Comparison of ENCODE assay signal across 28 mouse cellular contexts in genomic region chr7:109620288-109620687, GRCm38 (mm10).
A peak's percentile ranks its signal among the peaks of the same experiment; 100 is the strongest.
DNase-seq lines count a peak whose midpoint lies in the region; ATAC-seq and TF ChIP-seq lines count a peak whose summit lies in the region.
"Had no signal": no experiment of that assay in that cellular context is flagged by ENCODE, and none has a peak within 500 bp of the region (broad histone marks: within the 10 kb centered on the region; RNA-seq: fewer than 3 reads in every experiment).

No protein-coding gene starts in this region.

- WGBS in heart, postnatal 0 days: 70% methylated on average over 3 of the region's 3 CpGs
- WGBS in heart, adult 2 months: 85% methylated on average over 3 of the region's 3 CpGs
- WGBS in lung, embryonic 14.5 days: 71% methylated on average over 3 of the region's 3 CpGs
- WGBS in embryonic facial prominence, embryonic 14.5 days: 65% methylated on average over 3 of the region's 3 CpGs
- 77% methylated on average over 3 of the region's 3 CpGs for WGBS in hindbrain, embryonic 10.5 days

- no peaks in the 10 kb centered on the region for H3K27me3 ChIP-seq in heart, postnatal 0 days (ENCODE audit: control insufficient read depth, insufficient read depth, low read length)
- H3K27me3 ChIP-seq in heart, adult 2 months (ENCODE audit: control insufficient read depth, insufficient read depth, low read length): no peaks in the 10 kb centered on the region
- no peaks in the 10 kb centered on the region for H3K27me3 ChIP-seq in lung, embryonic 14.5 days (ENCODE audit: insufficient read depth, low read length)
- no peaks in the 10 kb centered on the region for H3K27me3 ChIP-seq in embryonic facial prominence, embryonic 14.5 days (replicated peaks; ENCODE audit: control insufficient read depth, insufficient read depth, low read length)
- no peaks in the 10 kb centered on the region for H3K27me3 ChIP-seq in hindbrain, embryonic 10.5 days (ENCODE audit: insufficient read depth, poor library complexity, severe bottlenecking)
- H3K27me3 ChIP-seq: forebrain, embryonic 12.5 days; liver, embryonic 12.5 days; midbrain, embryonic 15.5 days; neural tube, embryonic 15.5 days had no signal

- no peak for TF ChIP-seq POLR2A in heart, adult 2 months (IDR thresholded peaks at IDR 0.05; ENCODE audit: insufficient read depth, low read depth, low read length)

- no peak overlapping the region for H3K4me2 ChIP-seq in heart, postnatal 0 days (ENCODE audit: low read depth, low read length)
- no peak overlapping the region for H3K4me2 ChIP-seq in lung, embryonic 14.5 days
- H3K4me2 ChIP-seq in embryonic facial prominence, embryonic 14.5 days (ENCODE audit: low read depth, low read length): no peak overlapping the region
- H3K4me2 ChIP-seq: forebrain, embryonic 12.5 days; liver, embryonic 12.5 days; midbrain, embryonic 15.5 days; neural tube, embryonic 15.5 days had no signal

- no peak for TF ChIP-seq CTCF in heart, postnatal 0 days (IDR thresholded peaks at IDR 0.05; ENCODE audit: low read depth)
- TF ChIP-seq CTCF in heart, adult 2 months (IDR thresholded peaks at IDR 0.05): no peak
- TF ChIP-seq CTCF in lung, embryonic 14.5 days (IDR thresholded peaks at IDR 0.05; ENCODE audit: low read depth): no peak

- H3K4me1 ChIP-seq in heart, postnatal 0 days (ENCODE audit: control insufficient read depth, insufficient read depth): peaks cover 24% of the 10 kb centered on the region
- H3K4me1 ChIP-seq in heart, adult 2 months (ENCODE audit: control insufficient read depth, insufficient read depth, low read length): peaks cover 9% of the 10 kb centered on the region
- H3K4me1 ChIP-seq in lung, embryonic 14.5 days (ENCODE audit: insufficient read depth): peaks cover 43% of the 10 kb centered on the region
- H3K4me1 ChIP-seq in embryonic facial prominence, embryonic 14.5 days (ENCODE audit: control insufficient read depth, insufficient read depth, low read length): peaks cover 34% of the 10 kb centered on the region
- peaks cover 36% of the 10 kb centered on the region for H3K4me1 ChIP-seq in hindbrain, embryonic 10.5 days (replicated peaks)

- peak overlapping the region; percentile 21; the same call in 1 of the 2 replicates for H3K27ac ChIP-seq in heart, postnatal 0 days (ENCODE audit: low read depth)
- H3K27ac ChIP-seq in heart, adult 2 months: no peak overlapping the region
- peak overlapping the region; percentile 63; the same call in 1 of the 2 replicates for H3K27ac ChIP-seq in lung, embryonic 14.5 days (ENCODE audit: low read depth)
- H3K27ac ChIP-seq in embryonic facial prominence, embryonic 14.5 days (replicated peaks; ENCODE audit: low read depth, low read length): peak overlapping the region; percentile 35; the same call in 1 of the 2 replicates
- no peak overlapping the region for H3K27ac ChIP-seq in hindbrain, embryonic 10.5 days
- H3K27ac ChIP-seq: forebrain, embryonic 12.5 days; layer of hippocampus, adult 2 months; left cerebral cortex, adult 2 months; midbrain, embryonic 10.5 days; midbrain, embryonic 15.5 days had no signal

- no peak for TF ChIP-seq EP300 in heart, postnatal 0 days (IDR thresholded peaks at IDR 0.05; ENCODE audit: low read depth)
- no peak for TF ChIP-seq EP300 in heart, adult 2 months (IDR thresholded peaks at IDR 0.05; ENCODE audit: insufficient read depth, low read depth, low read length)

- ATAC-seq in heart, postnatal 0 days (ENCODE audit: insufficient read depth, low read depth): no peak
- ATAC-seq in lung, embryonic 14.5 days (ENCODE audit: insufficient read depth): no peak
- ATAC-seq in embryonic facial prominence, embryonic 14.5 days (ENCODE audit: low read depth): no peak
- ATAC-seq: forebrain, postnatal 0 days; hindbrain, embryonic 16.5 days; liver, embryonic 12.5 days; liver, postnatal 0 days; midbrain, embryonic 15.5 days had no signal

- H3K4me3 ChIP-seq in heart, postnatal 0 days (ENCODE audit: low read depth, low read length): no peak overlapping the region
- no peak overlapping the region for H3K4me3 ChIP-seq in heart, adult 2 months
- no peak overlapping the region for H3K4me3 ChIP-seq in lung, embryonic 14.5 days (ENCODE audit: low read depth, low read length)
- no peak overlapping the region for H3K4me3 ChIP-seq in embryonic facial prominence, embryonic 14.5 days (ENCODE audit: low read depth, low read length)
- H3K4me3 ChIP-seq in hindbrain, embryonic 10.5 days: no peak overlapping the region
- H3K4me3 ChIP-seq: forebrain, embryonic 12.5 days; layer of hippocampus, adult 2 months; left cerebral cortex, adult 2 months; liver, embryonic 12.5 days; midbrain, embryonic 10.5 days; midbrain, embryonic 15.5 days; neural tube, embryonic 15.5 days had no signal

- no peak for DNase-seq in heart, postnatal 0 days (ENCODE audit: low spot score)
- no peak for DNase-seq in heart, adult 2 months
- no peak for DNase-seq in lung, embryonic 14.5 days
- no peak for DNase-seq in lung, adult 18-20 months
- peak; percentile 77 for DNase-seq in adipocyte (ENCODE audit: low spot score)
- DNase-seq in embryonic facial prominence, embryonic 14.5 days (ENCODE audit: low spot score): no peak
- no peak for DNase-seq in hindbrain, embryonic 10.5 days (ENCODE audit: low spot score)
- DNase-seq: adrenal gland, adult 8-10 months; B cell, adult 2 months; cerebellum, adult 8-10 months; cerebellum, postnatal 25 days; forebrain, postnatal 0 days; gastrocnemius, postnatal 10 days; kidney, adult 11 months; kidney, postnatal 36 days; liver, postnatal 0 days; retina, postnatal 1 day; right cerebral cortex, postnatal 14 days; spleen, adult 18-20 months; thymus, postnatal 4 days had no signal

- H3K9me3 ChIP-seq in heart, postnatal 0 days (replicated peaks; ENCODE audit: control insufficient read depth, low read length): no peaks in the 10 kb centered on the region
- no peaks in the 10 kb centered on the region for H3K9me3 ChIP-seq in lung, embryonic 14.5 days (ENCODE audit: low read depth, low read length)
- no peaks in the 10 kb centered on the region for H3K9me3 ChIP-seq in embryonic facial prominence, embryonic 14.5 days (ENCODE audit: control insufficient read depth, low read length)
- H3K9me3 ChIP-seq in hindbrain, embryonic 10.5 days: no peaks in the 10 kb centered on the region
- H3K9me3 ChIP-seq: forebrain, embryonic 12.5 days; liver, embryonic 12.5 days; midbrain, embryonic 10.5 days; midbrain, embryonic 15.5 days; neural tube, embryonic 15.5 days had no signal

- no peak overlapping the region for H3K9ac ChIP-seq in heart, postnatal 0 days (replicated peaks; ENCODE audit: low read depth, low read length)
- H3K9ac ChIP-seq in heart, adult 2 months (ENCODE audit: low read depth, low read length): no peak overlapping the region
- no peak overlapping the region for H3K9ac ChIP-seq in lung, embryonic 14.5 days
- H3K9ac ChIP-seq in embryonic facial prominence, embryonic 14.5 days (ENCODE audit: low read depth, low read length): no peak overlapping the region
- H3K9ac ChIP-seq: forebrain, embryonic 12.5 days; forebrain, postnatal 0 days; liver, embryonic 12.5 days; liver, postnatal 0 days; midbrain, embryonic 15.5 days; neural tube, embryonic 15.5 days had no signal

- no peaks in the 10 kb centered on the region for H3K36me3 ChIP-seq in heart, postnatal 0 days (replicated peaks; ENCODE audit: control insufficient read depth, insufficient read depth, low read length)
- H3K36me3 ChIP-seq in heart, adult 2 months (ENCODE audit: control insufficient read depth, insufficient read depth, low read length): peaks cover 12% of the 10 kb centered on the region
- peaks cover 4% of the 10 kb centered on the region; the same call in 1 of the 2 replicates for H3K36me3 ChIP-seq in lung, embryonic 14.5 days (ENCODE audit: insufficient read depth)
- no peaks in the 10 kb centered on the region for H3K36me3 ChIP-seq in embryonic facial prominence, embryonic 14.5 days (ENCODE audit: control insufficient read depth, insufficient read depth, low read length)
- no peaks in the 10 kb centered on the region for H3K36me3 ChIP-seq in hindbrain, embryonic 10.5 days
- H3K36me3 ChIP-seq: forebrain, embryonic 12.5 days; liver, embryonic 12.5 days; midbrain, embryonic 10.5 days; midbrain, embryonic 15.5 days; neural tube, embryonic 15.5 days had no signal

- intact Hi-C loops in heart, adult 2 months (cut with DNase I): no loop called here

- no peaks in the 10 kb centered on the region for H3K79me2 ChIP-seq in heart, adult 2 months (replicated peaks; ENCODE audit: control insufficient read depth, insufficient read depth, low read length)

Comparison
In these comparisons a context has a peak if more than half of its experiments do, and no peak if none do; other contexts are left out.
1. H3K27ac ChIP-seq: peak in heart, postnatal 0 days (single experiment), lung, embryonic 14.5 days (single experiment) and embryonic facial prominence, embryonic 14.5 days (single experiment); none in heart, adult 2 months (single experiment) and hindbrain, embryonic 10.5 days (single experiment).